In the genomic region with DNA sequence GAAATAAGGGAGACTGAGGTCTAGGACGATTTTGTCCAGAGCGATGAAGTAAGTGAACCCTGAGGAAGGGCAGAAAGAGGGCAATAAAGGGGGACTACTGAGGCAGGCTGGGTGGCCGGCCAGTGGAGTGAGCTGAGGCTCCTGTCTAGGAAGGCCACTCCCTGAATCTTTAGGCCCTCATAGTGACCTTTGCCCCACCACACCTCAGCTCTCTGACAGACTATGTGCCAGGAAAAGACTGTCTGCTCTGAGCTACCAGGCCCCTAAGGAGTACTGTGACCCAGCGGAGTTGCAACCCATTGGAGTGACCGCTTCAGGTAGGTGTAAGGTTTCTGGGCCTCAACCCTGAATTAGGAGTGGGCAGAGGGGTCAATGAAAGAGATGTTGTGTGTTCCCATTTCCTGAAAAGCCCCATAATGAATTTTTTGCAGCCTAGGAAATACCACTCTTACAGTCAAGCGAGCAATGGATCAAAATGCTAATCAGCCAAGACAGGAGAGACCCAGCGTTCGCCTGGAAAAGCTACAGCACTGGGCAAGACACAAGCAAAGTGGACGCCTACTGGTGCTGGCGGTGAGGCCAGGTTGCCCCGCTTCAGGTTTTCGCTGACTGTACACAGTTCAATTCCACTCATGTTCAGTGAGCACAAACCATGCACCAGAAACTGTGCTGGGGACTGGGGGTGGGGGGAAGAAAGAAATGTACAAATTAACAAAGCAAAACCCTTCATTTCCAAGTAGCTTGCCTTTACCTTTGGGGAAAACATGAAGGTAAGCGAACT, we compare ENCODE assay signal across 13 mouse cellular contexts. TPM values are rescaled to one million over a fixed set of nuclear protein-coding genes. Genes with fewer than 3 reads are reported as not detected.
A peak's percentile ranks its signal among the peaks of the same experiment; 100 is the strongest.
DNase-seq lines count a peak whose midpoint lies in the region; ATAC-seq lines count a peak whose summit lies in the region.
"Had no signal": no experiment of that assay in that cellular context is flagged by ENCODE, and none has a peak within 500 bp of the region (broad histone marks: within the 10 kb centered on the region; RNA-seq: fewer than 3 reads in every experiment).

No protein-coding gene starts in this region.

- no peaks in the 10 kb centered on the region for H3K9me3 ChIP-seq in neural tube, embryonic 11.5 days (ENCODE audit: control insufficient read depth, low read length)
- H3K9me3 ChIP-seq: G1E had no signal

- 71% methylated on average over 13 of the region's 13 CpGs for WGBS in neural tube, embryonic 11.5 days

- H3K27ac ChIP-seq in neural tube, embryonic 11.5 days (ENCODE audit: low read depth, low read length): peak overlapping the region; percentile 24

- H3K9ac ChIP-seq in neural tube, embryonic 11.5 days (ENCODE audit: low read length): no peak overlapping the region

- no peak for ATAC-seq in neural tube, embryonic 11.5 days (ENCODE audit: insufficient read depth, low FRiP score, low TSS enrichment)
- ATAC-seq in monocyte, adult 5-6 weeks (replicated peaks; ENCODE audit: insufficient number of reproducible peaks, low FRiP score, low TSS enrichment, poor library complexity, severe bottlenecking): no peak

- H3K27me3 ChIP-seq in neural tube, embryonic 11.5 days (ENCODE audit: control insufficient read depth, insufficient read depth, low read length): no peaks in the 10 kb centered on the region

- H3K36me3 ChIP-seq in neural tube, embryonic 11.5 days (ENCODE audit: control insufficient read depth, insufficient read depth, low read length): no peaks in the 10 kb centered on the region

- intact Hi-C loops in heart, postnatal 36 days (cut with DNase I): no loop called here

- H3K4me1 ChIP-seq in neural tube, embryonic 11.5 days (ENCODE audit: control insufficient read depth, insufficient read depth, low read length): peaks cover 43% of the 10 kb centered on the region

- H3K4me2 ChIP-seq in neural tube, embryonic 11.5 days (ENCODE audit: low read depth): no peak overlapping the region

- H3K4me3 ChIP-seq in neural tube, embryonic 11.5 days (ENCODE audit: low read depth, low read length): no peak overlapping the region
- H3K4me3 ChIP-seq: heart, adult 2 months had no signal

- DNase-seq in heart, adult 11 months: peak; percentile 87
- no peak for DNase-seq in heart, postnatal 36 days
- DNase-seq in neural tube, embryonic 11.5 days (ENCODE audit: low spot score): no peak
- no peak for DNase-seq in neural tube, embryonic 10.5 days (ENCODE audit: extremely low spot score, low spot score)
- peak; percentile 65 for DNase-seq in kidney, adult 9 months
- no peak for DNase-seq in right cerebral cortex, postnatal 14 days
- DNase-seq in right cerebral cortex, postnatal 25 days: no peak
- DNase-seq: heart, adult 2 months; lung, adult 18-20 months had no signal

RNA-seq across cellular contexts. Expression of a gene that starts 1.4 kb away (rescaled TPM):
- 1 to 10 TPM; 2.1 to 2.3 TPM for total RNA-seq in heart, postnatal 36 days (2021)
- polyA plus RNA-seq in neural tube, embryonic 11.5 days (2014; fragmentation: Nextera tagmentation; extraction: Ambion mirVana): 0.61 and 1.6 TPM in 2 replicates
- total RNA-seq in monocyte, adult 5-6 weeks (2017): 0.97 TPM in 1 of 3 replicates, not detected in the others
- total RNA-seq: neutrophil, adult 5-6 weeks had no signal

RNA-seq across cellular contexts. Expression of a gene that starts 3.7 kb away (rescaled TPM):
- 10 to 100 TPM; 27.8 to 31.7 TPM for total RNA-seq in heart, postnatal 36 days (2021)
- polyA plus RNA-seq in neural tube, embryonic 11.5 days (2014; fragmentation: Nextera tagmentation; extraction: Ambion mirVana): 70.6 and 83.3 TPM in 2 replicates
- 7.1 to 11.0 TPM (median 8.5 TPM) in 3 replicates for total RNA-seq in monocyte, adult 5-6 weeks (2017)

RNA-seq across cellular contexts. Expression of a gene that starts 25.4 kb away (rescaled TPM):
- not detected for total RNA-seq in heart, postnatal 36 days (2021)
- not detected in 2 replicates for polyA plus RNA-seq in neural tube, embryonic 11.5 days (2014; fragmentation: Nextera tagmentation; extraction: Ambion mirVana)
- not detected in 3 replicates for total RNA-seq in monocyte, adult 5-6 weeks (2017)
- total RNA-seq: heart, adult 2 months; layer of hippocampus, postnatal 10 days; neutrophil, adult 5-6 weeks had no signal
- polyA plus RNA-seq: G1E; heart, adult 2 months had no signal

RNA-seq across cellular contexts. Expression of a gene that starts 32.3 kb away (rescaled TPM):
- total RNA-seq in heart, postnatal 36 days (2021): 10 to 100 TPM; 30.3 to 34.7 TPM
- polyA plus RNA-seq in neural tube, embryonic 11.5 days (2014; fragmentation: Nextera tagmentation; extraction: Ambion mirVana): 76.7 and 77.2 TPM in 2 replicates
- 2.5 to 9.0 TPM (median 3.2 TPM) in 3 replicates for total RNA-seq in monocyte, adult 5-6 weeks (2017)

Comparison
In these comparisons a context has a peak if more than half of its experiments do, and no peak if none do; other contexts are left out.
1. DNase-seq: peak in heart, adult 11 months (single experiment) and kidney, adult 9 months (single experiment); none in heart, postnatal 36 days (0 of 2), neural tube, embryonic 11.5 days (single experiment), neural tube, embryonic 10.5 days (single experiment), right cerebral cortex, postnatal 14 days (single experiment) and right cerebral cortex, postnatal 25 days (single experiment).